Mouse (Mus musculus) midbrain, embryonic 14.5 days (tissue): Measurements from ENCODE around the gene Larp6. TPM values are rescaled to one million over a fixed set of nuclear protein-coding genes. Genes with fewer than 3 reads are reported as not detected.
A peak's percentile ranks its signal among the peaks of the same experiment; 100 is the strongest.

Source experiments
- ATAC-seq: fragments of 200-750 bp; cut with Nextera tagmentation; 2 replicates; pipeline ENCODE4 v1.8.0; 2017; ENCODE audit warnings: moderate number of reproducible peaks, moderate library complexity; ENCODE audit not compliant: low FRiP score, low TSS enrichment
- DNase-seq: peaks from one replicate; pipeline ENCODE4 v3.0.0-alpha.2; 2015
- H3K27ac ChIP-seq: fragments of 300-500 bp; sonication (generic); replicated peaks from 2 replicates; pipeline ENCODE4 v1.5.1; 2014; ENCODE audit warnings: mild to moderate bottlenecking, low read depth, low read length, moderate library complexity
- H3K27me3 ChIP-seq: fragments of 300-500 bp; sonication (generic); 2 replicates; pipeline ENCODE4 v1.6.1; 2014; ENCODE audit warnings: low read length, control low read depth, mixed read lengths; ENCODE audit not compliant: control insufficient read depth, insufficient read depth
- H3K36me3 ChIP-seq: fragments of 300-500 bp; sonication (generic); 2 replicates; pipeline ENCODE4 v1.6.1; 2014; ENCODE audit warnings: low read length, control low read depth; ENCODE audit not compliant: control insufficient read depth, insufficient read depth
- H3K4me1 ChIP-seq: fragments of 300-500 bp; sonication (generic); 2 replicates; pipeline ENCODE4 v1.6.1; 2014; ENCODE audit warnings: mild to moderate bottlenecking, antibody characterized with exemption, low read length, control low read depth; ENCODE audit not compliant: control insufficient read depth, insufficient read depth
- H3K4me2 ChIP-seq: fragments of 300-500 bp; sonication (generic); 2 replicates; pipeline ENCODE4 v1.6.1; 2014; ENCODE audit warnings: mild to moderate bottlenecking, low read length, moderate library complexity
- H3K4me3 ChIP-seq: fragments of 300-500 bp; sonication (generic); replicated peaks from 2 replicates; pipeline ENCODE4 v1.5.1; 2014; ENCODE audit warnings: low read depth, low read length
- H3K9ac ChIP-seq: fragments of 300-500 bp; sonication (generic); replicated peaks from 2 replicates; pipeline ENCODE4 v1.6.1; 2014; ENCODE audit warnings: mild to moderate bottlenecking, low read length, moderate library complexity
- H3K9me3 ChIP-seq: fragments of 300-500 bp; sonication (generic); 2 replicates; pipeline ENCODE4 v1.6.1; 2016; ENCODE audit warnings: low read length, control low read depth, mixed read lengths; ENCODE audit not compliant: control insufficient read depth
- WGBS: fragments of 180-500 bp; shearing (Covaris S2); extraction: QIAGEN DNeasy Blood & Tissue Kit; methylation state at CpG from one replicate; pipeline ENCODE4 v1.1.7; 2014; 5-methylcytosine and 5-hydroxymethylcytosine counted together
- polyA plus RNA-seq: library from polyadenylated mRNA; unstranded; fragments of >200 nt; fragmentation: Nextera tagmentation; extraction: Ambion mirVana; gene quantifications from 2 replicates; pipeline ENCODE4 v1.2.1, GENCODE M21; 2014

The Larp6 gene
- polyA plus RNA-seq, 1 experiment from 2014 or later, result 13.7 TPM

DNA sequence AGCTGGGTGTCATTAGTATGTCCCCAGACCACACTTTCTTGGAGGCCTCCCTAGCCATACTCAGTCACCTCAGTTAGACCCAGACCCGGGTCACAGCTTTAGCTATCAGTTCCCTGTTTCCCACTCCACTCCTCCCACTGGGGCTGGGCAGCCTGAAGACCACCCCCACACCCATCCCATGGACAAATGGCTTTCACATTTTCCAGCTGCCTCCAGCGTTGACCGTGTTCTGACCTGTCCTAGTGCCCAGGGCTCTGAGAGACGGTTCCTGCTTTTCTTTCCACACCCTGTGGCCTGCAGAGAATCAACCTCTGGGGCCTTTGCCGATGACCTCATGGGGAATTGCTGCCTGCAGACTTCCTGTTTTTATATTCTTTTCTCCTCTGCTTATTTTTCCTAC is 45.0 kb downstream of the Larp6 start:
- H3K9me3 ChIP-seq, result no peaks in the 10 kb centered on the region
- WGBS, result 76% methylated on average over 5 of the region's 5 CpGs
- H3K4me3 ChIP-seq, result no peak overlapping the region
- no peaks in the 10 kb centered on the region for H3K36me3 ChIP-seq
- no peak for DNase-seq
- H3K27me3 ChIP-seq, result no peaks in the 10 kb centered on the region
- no peak overlapping the region for H3K9ac ChIP-seq
- no peaks in the 10 kb centered on the region for H3K4me1 ChIP-seq
- H3K4me2 ChIP-seq, result no peak overlapping the region
- no peak overlapping the region for H3K27ac ChIP-seq
- ATAC-seq, result no peak

GRCm38 (mm10) chr9:60759436-60760007 is 46.7 kb downstream of the Larp6 start:
- no peak overlapping the region for H3K4me3 ChIP-seq

GRCm38 (mm10) chr9:60765181-60765580 is 52.4 kb downstream of the Larp6 start:
- H3K4me2 ChIP-seq, result no peak overlapping the region
- no peak overlapping the region for H3K27ac ChIP-seq
- 50% methylated on average over 2 of the region's 2 CpGs for WGBS
- H3K4me3 ChIP-seq, result no peak overlapping the region
- no peak for DNase-seq
- no peaks in the 10 kb centered on the region for H3K4me1 ChIP-seq
- no peaks in the 10 kb centered on the region for H3K27me3 ChIP-seq
- no peaks in the 10 kb centered on the region for H3K9me3 ChIP-seq
- H3K9ac ChIP-seq, result no peak overlapping the region
- no peaks in the 10 kb centered on the region for H3K36me3 ChIP-seq
- ATAC-seq, result no peak

More at GRCm38 (mm10) chr9:60759436-60760007, 46.7 kb downstream of the Larp6 start:
- Histone ChIP-seq H3K27me3 (no peaks in the 10 kb centered on the region), H3K4me2 (no peak overlapping the region), H3K9me3 (no peaks in the 10 kb centered on the region), H3K4me1 (no peaks in the 10 kb centered on the region), H3K27ac (no peak overlapping the region), H3K36me3 (no peaks in the 10 kb centered on the region), H3K9ac (no peak overlapping the region)
- no peak for ATAC-seq
- DNase-seq, result no peak
- 80% methylated on average over 10 of the region's 10 CpGs for WGBS

DNA sequence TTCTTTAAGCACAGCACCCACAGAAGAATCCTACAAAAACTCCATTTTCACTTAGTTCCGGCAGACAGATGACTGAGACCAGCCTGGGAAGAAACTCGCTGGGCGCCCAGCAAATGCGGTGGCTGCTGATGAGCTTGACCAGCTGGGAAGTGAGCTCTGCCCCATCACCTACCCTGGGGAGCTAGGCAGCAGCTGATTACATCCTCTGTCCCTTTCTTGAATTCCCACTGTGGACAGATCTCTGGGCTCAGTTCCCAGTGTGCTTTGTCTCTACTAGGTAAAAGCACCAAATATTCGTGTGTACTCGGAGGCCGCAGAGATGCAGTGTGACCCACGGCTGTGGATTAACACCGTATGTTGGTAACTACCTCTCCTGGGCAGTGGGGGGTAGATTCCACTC is 55.6 kb downstream of the Larp6 start:
- no peaks in the 10 kb centered on the region for H3K4me1 ChIP-seq
- H3K9ac ChIP-seq, result no peak overlapping the region
- no peaks in the 10 kb centered on the region for H3K27me3 ChIP-seq
- DNase-seq, result no peak
- no peak overlapping the region for H3K4me3 ChIP-seq
- no peaks in the 10 kb centered on the region for H3K36me3 ChIP-seq
- no peak overlapping the region for H3K4me2 ChIP-seq
- no peak overlapping the region for H3K27ac ChIP-seq
- H3K9me3 ChIP-seq, result no peaks in the 10 kb centered on the region
- 81% methylated on average over 9 of the region's 9 CpGs for WGBS
- no peak for ATAC-seq

DNA sequence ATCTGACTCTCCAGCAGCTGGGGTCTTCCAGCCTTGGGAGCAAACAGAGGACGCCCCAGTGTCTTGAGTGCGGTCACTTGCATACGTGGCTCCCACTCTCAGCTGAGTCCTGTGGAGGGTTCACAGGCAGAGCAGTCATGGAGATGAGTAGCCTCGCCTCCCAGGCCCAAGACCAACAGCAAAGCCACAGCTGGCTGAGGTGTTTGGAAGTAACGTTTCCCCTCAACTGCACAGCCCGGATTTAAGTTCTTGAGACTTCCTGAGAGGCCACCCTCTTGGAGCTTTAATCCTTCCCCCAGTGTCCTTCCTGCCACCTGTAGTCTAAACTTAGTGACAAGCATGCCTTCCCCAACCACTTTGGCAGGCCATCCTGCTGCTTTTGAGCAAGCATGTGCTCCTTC is 56.9 kb downstream of the Larp6 start:
- WGBS, result 79% methylated on average over 6 of the region's 6 CpGs
- H3K4me1 ChIP-seq, result no peaks in the 10 kb centered on the region
- no peak for ATAC-seq

DNA sequence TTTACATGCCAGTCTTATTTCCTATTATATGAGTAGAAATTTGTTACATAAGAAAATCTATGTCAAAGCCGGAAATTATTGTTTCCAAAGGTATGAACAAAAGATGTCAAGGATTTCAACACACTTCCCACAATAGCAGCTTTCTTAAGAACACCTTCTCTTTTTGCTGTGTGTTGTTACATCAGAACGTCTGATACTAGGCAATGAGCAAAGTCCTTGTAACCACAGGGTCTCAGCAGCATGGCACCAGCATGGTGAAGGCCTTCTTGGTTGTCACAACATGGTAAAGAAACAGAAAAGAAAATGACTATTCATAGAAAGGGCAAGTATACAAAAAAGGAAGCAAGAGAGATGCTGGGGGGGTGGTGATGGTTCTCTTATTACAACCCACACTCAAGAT is 60.9 kb downstream of the Larp6 start:
- Histone ChIP-seq H3K27ac (no peak overlapping the region), H3K4me3 (no peak overlapping the region), H3K9me3 (no peaks in the 10 kb centered on the region), H3K27me3 (no peaks in the 10 kb centered on the region), H3K9ac (no peak overlapping the region), H3K4me2 (no peak overlapping the region), H3K36me3 (no peaks in the 10 kb centered on the region), H3K4me1 (no peaks in the 10 kb centered on the region)
- WGBS, result 90% methylated on average over 2 of the region's 2 CpGs
- DNase-seq, result no peak
- ATAC-seq, result no peak

More for the DNA sequence above, 56.9 kb downstream of the Larp6 start:
- no peak overlapping the region for H3K27ac ChIP-seq
- H3K27me3 ChIP-seq, result no peaks in the 10 kb centered on the region
- no peak overlapping the region for H3K9ac ChIP-seq
- H3K4me2 ChIP-seq, result no peak overlapping the region
- no peak overlapping the region for H3K4me3 ChIP-seq
- no peak for DNase-seq
- H3K36me3 ChIP-seq, result no peaks in the 10 kb centered on the region
- H3K9me3 ChIP-seq, result no peaks in the 10 kb centered on the region

DNA sequence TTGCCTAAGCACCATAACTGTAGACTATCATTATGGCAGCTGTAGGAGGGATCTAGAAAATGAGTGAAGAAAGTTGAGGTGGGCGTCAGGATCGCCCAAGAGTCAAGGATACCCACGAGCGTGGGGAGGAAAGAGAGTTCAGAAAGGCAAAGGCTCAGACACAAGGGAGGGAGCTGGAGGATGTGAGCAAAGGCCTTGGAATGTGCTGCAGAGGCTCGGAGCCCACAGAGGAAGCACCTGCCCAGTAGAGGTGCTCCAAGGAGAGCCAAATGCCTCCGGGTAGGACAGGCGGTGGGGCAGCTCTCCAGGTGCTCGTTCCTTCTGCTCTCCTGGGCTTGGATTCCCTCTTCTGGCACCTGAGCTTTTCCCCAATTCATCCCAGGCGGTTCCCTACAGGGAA is 64.1 kb downstream of the Larp6 start:
- DNase-seq (no peak), ATAC-seq (no peak)
- Histone ChIP-seq H3K4me1 (peaks cover 3% of the 10 kb centered on the region), H3K4me2 (no peak overlapping the region), H3K36me3 (no peaks in the 10 kb centered on the region), H3K27ac (no peak overlapping the region), H3K9me3 (no peaks in the 10 kb centered on the region), H3K9ac (no peak overlapping the region), H3K4me3 (no peak overlapping the region), H3K27me3 (no peaks in the 10 kb centered on the region)
- WGBS, result 90% methylated on average over 9 of the region's 9 CpGs

DNA sequence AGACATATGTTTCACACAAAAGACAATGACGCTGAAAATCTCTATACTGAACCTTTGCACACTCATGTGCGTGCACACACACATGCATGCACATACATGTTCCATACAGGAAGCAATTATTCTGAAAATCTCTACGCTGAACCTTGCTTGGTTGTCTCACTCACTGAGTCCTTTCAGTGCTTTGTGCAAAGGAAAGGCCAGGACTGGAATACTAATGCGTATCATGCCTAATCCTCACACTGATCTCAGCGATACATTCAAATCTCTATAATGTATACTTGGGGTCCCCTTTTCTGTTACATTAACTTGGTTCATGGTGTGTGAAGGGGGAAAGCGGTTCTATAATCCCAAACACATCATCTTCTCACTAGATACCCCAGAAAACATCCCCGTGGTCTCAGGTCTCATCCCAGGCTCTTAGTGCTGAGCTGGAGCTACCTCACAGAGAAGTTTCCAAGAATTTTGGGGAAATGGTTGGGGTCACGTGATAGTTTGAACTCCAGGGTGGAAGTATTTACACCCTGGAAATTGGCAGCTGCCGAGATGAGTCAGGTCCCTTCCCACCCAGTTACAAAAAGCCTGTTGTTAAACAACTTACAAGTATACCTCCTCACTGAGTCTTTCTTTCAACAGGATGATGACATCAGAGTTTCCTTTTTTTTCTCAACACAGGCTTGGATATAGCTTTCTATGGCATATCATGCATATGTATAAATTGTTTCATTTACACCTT is 69.4 kb downstream of the Larp6 start:
- Histone ChIP-seq H3K27ac (no peak overlapping the region), H3K4me1 (peaks cover 4% of the 10 kb centered on the region), H3K4me2 (no peak overlapping the region), H3K27me3 (no peaks in the 10 kb centered on the region), H3K9ac (no peak overlapping the region), H3K4me3 (no peak overlapping the region), H3K36me3 (no peaks in the 10 kb centered on the region), H3K9me3 (no peaks in the 10 kb centered on the region)
- WGBS, result 53% methylated on average over 9 of the region's 9 CpGs
- ATAC-seq, result no peak
- DNase-seq, result peak; percentile 58

- DNase-seq, result no peak
- no peaks in the 10 kb centered on the region for H3K9me3 ChIP-seq
- H3K9ac ChIP-seq, result no peak overlapping the region
- peaks cover 4% of the 10 kb centered on the region for H3K4me1 ChIP-seq
- H3K27ac ChIP-seq, result no peak overlapping the region
- no peaks in the 10 kb centered on the region for H3K36me3 ChIP-seq
- ATAC-seq, result no peak
- H3K27me3 ChIP-seq, result no peaks in the 10 kb centered on the region
- H3K4me2 ChIP-seq, result no peak overlapping the region
- no peak overlapping the region for H3K4me3 ChIP-seq
- WGBS, result 73% methylated on average over 4 of the region's 4 CpGs
Measured at GRCm38 (mm10) chr9:60785069-60785468, 72.3 kb downstream of the Larp6 start.
